Mouse (Mus musculus) frontal cortex, adult 2 months (tissue): ENCODE measurements around the gene Crhbp. TPM values are rescaled to one million over a fixed set of nuclear protein-coding genes. Genes with fewer than 3 reads are reported as not detected.

ENCODE experiments used
- DNase-seq, 2 experiments: peaks; one replicate each; pipeline ENCODE4 v3.0.0; 2022; ENCODE audit warnings: low spot score in 1 of 2; ENCODE audit errors: extremely low spot score in 1 of 2
- polyA plus RNA-seq: library from polyadenylated mRNA; depleted of rRNA; stranded (reverse); fragments of >200 nt; gene quantifications from 2 replicates; pipeline ENCODE4 v1.2.3, GENCODE M21; 2012; rRNA removed

Crhbp gene
- 21.1 and 21.7 TPM in 2 replicates for polyA plus RNA-seq

DNA sequence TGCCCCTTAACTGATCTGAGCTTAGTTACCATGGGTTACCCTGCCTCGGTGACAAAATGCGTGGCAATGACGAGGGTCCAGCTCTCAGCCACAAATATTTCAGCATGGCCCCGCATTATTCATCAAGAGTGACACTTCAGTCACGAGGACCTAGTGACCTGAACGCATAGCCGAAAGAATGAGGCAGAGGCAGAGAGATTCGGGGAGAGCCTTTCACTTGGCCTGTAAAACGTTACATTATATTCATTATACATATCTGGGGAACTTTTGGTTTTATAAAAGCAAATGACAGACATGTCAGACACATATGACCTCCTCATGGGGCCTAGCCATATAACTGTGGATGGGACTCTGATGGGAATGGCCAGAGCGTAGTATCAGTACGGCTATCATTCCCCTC lies at the start of gene Crhbp:
TSS of gene Crhbp (minus strand) at position 101 of the 400 bp plus-strand sequence.
- DNase-seq: no peak

DNA sequence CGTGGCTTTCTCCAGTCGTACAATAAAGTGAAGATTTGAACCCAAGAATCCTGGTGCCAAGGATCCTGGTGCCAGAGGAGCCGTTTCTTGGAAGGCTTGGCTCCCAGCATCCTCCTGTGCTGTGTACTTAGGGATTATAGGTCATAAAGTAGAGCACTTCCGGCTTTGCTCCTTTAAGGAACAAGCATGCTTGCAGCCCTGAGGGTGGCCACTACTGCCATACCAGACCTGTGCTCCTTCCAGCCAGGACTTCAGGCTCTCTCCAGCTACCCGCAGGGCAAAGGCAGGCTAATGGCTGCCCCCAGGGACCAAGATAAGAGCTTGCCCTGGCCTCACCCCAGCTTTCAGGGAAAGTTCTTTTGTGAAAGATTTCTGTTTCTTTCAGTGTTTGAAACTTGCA lies 48.6 kb upstream of the Crhbp start:
- DNase-seq: no peak

DNA sequence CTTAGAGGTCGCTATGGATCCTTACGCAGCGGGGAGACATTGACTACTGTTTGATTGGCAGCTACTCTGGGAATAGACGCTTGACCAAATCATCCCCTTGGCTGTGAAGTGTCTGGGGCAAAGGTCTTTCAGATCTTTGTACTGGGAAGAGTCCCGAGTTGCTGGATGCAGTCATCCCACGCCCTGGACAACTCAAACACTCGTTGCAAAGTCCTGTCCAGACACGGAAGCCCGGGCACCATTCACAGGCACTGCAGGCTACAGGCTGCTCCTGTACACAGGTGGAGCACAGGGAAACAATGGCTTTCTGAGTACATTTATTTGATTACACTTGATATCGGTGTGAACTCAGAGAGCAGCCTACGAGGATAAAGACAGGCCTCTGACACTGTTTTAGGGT lies 46.6 kb upstream of the Crhbp start:
- no peak for DNase-seq

DNA sequence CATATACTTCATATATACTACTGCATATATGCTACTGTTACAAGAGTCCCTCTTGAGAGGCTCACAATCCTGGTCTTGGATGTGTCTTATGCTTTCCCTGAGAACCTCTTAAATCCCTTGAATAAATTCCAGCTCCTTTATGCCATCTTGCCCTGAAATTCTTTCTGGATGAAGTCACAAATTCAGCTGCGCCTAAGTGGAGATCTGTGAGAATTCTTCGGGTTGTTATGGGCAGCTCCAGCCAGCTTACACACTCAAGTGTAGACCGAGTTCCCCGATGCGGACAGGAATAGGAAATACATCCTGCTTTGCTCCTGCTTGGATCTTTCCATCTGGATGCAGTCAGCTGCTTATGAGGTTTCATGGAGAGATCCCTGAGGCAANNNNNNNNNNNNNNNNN lies 39.9 kb upstream of the Crhbp start:
- no peak for DNase-seq

DNA sequence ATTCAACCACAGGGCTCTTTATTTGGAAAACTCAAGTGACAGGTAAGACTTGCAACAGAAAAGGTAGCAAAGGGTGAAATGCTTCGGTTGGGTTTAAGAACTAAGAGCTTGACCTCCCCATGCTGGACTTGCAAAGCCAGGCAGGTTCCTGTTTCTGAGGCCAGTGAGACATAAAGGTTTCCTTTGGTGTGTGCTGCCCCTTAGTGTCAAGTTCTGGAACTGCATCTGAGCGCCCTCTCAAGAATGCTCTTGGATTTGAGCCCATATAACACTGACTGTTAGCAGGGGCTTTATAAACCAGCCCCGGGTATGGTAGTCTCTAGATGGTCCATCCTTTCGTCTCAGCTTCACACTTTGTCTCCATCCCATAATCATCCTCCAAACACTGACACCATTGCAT lies 36.7 kb upstream of the Crhbp start:
- peak; percentile 41 to 94 for DNase-seq

DNA sequence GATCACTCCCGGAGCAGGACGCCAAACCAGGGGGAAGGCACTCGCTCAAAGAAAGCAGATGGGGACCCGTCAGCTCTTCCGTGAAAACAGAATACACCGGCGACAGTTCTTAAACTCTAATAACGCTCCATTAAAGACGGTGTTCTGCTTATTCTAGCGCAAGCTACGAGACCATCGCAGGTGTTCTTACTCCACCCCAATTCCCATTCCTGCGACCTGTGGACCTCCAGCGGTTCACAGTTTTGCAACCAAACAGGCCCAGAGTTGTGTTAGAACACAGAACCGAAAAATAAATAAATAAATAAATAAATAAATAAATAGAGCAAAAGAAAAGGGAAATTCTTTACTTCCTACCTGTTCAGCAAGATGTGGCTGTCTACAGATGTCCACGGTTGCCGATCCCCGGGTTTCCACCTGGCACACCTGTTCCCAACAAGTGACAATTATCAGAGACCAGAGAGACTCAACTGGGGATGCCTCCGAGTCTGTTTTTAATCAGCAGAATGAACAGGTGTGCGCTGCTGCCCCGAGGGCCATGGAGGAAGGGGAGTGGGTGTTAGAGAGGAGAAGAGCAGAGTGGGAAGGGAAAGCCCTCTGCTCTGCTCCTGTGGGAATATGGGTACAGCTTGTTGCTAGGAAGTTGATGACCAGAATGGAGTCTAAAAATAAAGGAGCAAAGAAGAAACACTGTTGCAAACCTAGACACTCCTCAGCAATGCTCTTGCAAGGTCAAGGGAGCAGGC lies 34.1 kb upstream of the Crhbp start, which contains the start of gene S100z:
TSS of gene S100z (minus strand) at position 51 of the 743 bp plus-strand sequence.
- no peak for DNase-seq

DNA sequence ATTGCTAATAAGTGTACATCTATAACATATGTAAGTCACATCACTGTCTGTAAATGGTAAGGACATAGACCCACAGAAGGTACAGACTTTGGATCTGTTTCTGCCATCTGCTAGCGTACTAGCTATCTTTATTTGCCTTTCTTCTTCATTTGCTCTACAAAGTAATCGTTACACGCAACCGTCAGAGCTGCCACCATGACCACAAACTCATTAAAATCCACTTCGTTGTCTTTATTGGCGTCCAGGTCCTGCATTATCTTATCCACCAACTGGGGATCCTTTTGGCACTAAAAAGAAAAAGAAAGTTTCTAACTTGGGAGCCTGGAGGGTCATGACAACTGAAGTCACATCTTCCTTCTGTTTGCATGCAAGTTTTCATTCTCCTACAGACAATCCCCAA lies 32.4 kb upstream of the Crhbp start:
- DNase-seq: no peak

DNA sequence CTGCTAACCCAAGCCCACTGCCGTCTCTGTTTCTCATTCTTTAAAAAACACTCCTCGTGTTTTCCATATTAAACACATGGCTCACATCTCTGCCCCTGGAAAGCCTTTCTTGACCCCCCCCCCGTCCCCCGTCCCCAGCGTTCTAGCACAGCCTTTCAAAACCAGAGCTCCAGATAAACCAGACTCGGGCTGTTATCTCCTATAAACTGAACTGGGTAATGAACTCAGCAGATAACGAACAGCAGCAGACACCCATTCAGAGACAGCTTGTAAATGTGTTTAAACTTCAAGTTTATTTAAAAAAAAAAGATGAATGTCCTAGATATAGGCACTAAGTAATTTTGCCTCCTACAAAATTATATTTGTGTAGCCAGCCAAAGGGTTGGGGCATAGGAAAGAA lies 30.4 kb upstream of the Crhbp start:
- no peak for DNase-seq

DNA sequence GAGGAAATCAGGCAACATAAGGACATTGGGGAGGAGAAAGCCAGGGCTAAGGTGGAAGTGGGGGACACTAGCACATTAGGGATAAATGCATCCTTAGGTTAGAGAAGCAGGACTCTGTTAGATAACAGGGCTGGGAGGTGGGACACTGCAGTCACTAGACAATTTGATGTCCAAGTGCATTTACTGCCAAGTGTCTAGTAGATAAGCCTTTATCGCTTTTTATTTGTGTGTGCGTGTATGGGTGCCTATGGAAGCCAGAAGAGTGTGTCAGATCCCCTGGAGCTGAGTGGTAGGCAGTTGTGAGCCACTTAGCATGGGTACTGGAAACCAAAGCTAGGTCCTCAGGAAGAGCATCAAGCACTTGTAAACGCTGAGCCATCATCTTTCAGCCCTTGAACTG lies 29.6 kb upstream of the Crhbp start:
- DNase-seq: no peak

DNA sequence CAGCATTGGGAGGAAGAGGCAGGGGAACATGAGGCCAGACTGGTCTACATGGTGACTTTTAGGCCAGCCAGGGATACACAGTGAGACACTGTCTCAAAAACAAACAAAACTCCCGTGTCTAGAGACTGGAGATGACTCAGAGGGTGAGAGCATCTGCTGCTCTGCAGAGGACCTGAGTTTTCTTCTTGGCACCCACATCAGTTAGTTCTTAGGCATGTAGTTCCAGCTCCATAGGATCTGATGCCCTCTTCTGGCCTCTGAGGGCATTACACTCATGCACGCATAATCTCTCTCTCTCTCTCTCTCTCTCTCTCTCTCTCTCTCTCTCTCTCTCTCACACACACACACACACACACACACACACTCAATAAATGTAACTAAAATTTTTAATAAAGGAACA lies 26.2 kb upstream of the Crhbp start:
- DNase-seq: no peak

DNA sequence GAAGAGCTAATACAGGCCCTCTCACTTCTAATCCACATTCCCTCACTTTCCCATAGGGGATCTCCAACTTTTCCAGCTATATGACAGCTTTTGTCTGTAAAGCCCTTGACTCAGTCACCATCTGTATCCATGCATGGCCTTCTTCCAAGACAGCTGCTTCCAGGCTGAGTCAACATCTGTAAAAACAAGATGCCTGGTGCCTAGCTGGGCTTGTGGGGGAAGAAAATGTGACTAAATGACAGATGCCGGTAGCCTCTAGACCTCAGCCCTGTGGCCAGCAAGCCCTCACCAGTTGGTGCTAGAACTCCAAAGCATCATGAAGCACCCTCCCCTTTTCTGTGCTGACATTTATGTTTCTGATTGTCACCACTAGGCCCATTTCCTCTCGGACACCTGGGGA lies 6.8 kb upstream of the Crhbp start:
- no peak for DNase-seq

DNA sequence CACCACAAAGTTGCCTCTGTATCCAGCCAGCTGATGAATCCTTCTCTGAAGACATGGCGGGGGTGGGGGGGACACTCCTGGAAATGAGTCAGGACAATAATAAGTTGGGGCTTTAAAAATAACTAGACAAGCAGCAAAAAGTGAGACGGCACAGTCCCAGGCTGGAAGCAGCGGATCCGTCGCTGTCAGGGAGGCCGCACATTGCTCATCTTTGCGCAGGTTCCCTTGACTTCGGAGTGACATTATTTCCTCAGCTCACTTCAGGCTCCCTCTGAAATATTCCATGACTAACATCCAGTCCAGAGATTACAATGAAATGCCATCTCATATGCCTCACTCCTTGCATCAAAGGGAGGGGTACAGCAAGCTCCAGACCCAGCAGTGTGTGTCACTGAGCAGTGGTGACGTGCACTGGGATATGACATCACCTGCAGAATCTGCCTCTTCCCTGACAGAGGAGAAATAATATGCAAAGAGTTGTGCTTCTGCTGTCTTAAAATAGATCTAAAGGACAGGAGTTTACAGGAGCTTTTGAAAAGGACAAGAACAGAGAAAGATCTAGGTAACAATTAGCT lies 6.0 kb upstream of the Crhbp start:
- DNase-seq: no peak

DNA sequence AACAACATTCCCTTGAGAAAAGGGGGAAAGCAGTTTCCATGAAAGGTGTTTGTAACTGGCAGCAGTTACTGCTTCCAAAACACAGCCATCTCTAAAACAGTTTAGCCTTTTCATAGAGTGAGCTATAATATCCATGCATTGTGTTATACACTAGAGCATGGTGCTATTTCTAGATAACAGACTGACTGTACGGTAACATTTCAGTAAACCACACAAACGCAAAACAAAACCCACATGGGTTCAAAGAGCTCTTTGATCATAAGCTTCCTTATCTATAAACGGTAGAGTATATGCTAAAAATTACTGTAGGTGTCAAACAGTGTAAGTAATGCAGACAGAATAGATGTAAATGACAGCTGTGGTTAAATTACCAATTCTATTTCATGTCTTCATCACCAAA lies 5.0 kb upstream of the Crhbp start:
- no peak for DNase-seq

DNA sequence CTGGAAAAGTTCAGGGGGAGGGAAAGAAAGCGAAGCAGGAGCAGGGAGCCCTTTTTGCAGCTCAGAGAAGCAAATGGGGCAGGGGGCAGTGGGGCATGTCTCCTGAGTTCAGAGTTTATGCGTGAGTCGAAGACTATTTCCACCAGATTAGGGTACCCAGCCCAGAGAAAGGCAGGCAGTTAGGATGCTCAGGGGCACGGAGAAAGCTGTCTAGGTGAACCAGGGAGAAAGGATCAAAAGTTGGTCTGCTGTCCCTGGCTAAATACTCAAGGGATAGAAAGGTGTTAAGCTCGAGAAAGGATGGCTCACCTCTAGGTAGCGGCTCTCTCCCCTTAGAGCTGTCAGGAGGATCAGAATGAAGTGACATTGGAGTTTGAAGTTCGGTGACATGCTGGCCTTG lies 433 bp downstream of the Crhbp start:
- no peak for DNase-seq

DNA sequence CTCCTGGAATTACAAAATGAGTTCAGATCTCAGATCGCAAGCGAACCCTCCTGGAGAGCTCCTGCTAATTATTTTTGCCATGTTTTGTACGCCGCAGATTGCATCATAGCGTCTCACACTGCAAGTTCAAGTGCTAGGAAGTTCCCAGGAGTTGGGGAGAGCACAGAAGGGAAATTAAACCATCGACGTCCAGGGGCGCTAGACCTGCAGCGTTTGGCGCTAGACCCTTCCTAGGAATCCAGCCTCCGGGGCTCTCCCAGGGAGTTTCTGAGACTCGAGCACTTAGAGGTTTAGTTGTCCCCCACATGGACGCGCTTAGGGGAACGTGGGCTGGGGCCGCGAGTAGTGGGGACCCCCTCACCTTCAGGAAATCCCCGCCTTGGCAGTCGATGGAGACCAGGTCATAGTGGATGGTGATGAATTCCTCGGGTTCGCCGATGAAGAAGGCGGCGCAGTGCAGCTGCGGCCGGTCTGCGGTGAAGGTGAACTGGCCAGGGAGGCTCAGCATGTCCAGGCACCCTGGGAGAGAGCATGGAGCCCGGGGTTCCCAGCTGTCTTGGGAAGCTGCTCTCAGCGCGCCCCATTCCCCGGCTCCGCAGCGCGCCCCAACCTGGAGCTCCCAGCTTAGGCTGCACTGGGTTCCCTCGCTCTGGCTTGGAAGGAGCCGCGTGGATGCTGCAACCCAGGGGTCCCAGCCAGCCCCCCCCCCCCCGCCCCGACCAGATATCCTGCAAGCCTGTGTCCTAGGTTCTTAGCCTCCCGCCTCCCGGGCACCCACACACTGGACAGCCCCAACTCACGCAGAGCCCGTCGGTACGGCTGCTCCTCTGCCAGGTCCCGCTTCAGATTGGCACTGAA lies 1.1 kb downstream of the Crhbp start:
- DNase-seq: no peak

DNA sequence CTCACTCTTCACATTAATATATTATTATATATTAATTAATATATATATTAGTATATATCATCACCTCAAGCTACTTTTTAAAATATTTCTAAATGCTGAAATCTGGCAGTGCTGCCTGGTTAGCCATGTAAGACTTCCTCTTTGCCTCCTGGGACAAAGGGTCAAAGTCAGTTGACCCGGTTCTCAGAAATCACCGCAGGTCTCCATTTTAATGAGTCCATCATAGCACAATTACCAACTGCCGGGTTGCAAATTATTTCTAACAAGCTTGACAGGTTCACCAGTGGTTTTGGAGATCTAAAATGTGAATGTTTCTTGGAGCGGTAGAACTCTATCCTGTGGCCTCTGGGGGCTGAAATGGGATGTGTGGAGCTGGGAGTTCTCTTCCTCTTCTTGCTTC lies 1.8 kb downstream of the Crhbp start:
- no peak for DNase-seq

DNA sequence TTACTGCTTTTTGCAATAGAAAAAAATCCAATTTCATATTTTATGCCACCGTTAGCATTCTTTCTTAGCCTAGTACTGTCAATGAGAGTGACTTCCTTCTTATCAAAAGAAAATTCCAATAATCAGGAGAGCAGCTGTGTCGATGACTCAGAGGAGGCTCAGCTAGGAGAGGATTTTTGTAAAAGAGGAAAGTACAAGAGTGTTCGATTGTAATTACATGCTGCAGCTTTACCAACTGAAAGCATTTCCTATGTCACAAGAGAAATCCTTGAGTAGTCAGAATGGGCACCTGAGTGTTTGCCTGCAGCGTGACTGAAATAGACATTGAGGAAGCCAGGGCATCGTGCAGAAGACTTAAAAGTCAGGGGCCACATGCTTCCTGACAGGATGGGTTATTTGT lies 5.2 kb downstream of the Crhbp start:
- DNase-seq: peak in 1 of 2 experiments; percentile 24

DNA sequence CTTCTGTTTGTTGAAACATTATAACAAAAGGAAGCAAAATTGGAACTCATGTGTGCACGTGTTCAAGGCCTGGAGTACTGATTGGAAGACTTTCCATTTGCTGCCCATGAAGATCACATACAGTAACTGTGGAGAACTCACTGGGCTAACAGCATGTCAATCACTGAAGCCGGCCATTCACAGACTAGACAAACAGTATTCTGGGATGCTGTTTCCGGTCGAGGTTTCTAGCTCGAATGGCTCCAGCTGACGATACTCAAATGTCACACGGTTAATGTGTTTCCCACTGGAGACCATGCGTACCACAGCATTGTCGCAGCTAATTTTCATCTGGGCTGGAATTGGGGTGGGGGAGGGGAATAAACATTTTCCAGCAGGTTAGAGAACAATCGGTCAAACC lies 13.0 kb downstream of the Crhbp start:
- no peak for DNase-seq

DNA sequence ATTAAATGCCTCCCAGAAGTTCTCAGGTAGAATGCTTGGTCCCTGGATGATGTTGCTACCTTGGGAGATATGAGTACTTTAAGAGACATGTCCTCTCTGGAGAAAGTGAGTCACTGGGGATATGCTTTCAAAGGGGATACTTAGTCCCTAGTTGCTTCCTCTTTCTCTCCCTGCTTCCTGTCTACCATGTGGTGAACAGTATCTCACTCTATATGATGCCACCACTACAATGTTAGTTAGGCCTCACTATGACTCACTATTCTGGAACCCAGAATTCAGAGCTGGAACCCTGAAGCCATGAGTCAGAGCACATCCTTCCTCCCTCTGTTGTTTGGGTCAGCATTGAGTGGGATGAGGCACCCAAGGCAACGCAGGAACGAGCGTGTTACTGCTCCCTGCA lies 17.2 kb downstream of the Crhbp start:
- DNase-seq: no peak

DNA sequence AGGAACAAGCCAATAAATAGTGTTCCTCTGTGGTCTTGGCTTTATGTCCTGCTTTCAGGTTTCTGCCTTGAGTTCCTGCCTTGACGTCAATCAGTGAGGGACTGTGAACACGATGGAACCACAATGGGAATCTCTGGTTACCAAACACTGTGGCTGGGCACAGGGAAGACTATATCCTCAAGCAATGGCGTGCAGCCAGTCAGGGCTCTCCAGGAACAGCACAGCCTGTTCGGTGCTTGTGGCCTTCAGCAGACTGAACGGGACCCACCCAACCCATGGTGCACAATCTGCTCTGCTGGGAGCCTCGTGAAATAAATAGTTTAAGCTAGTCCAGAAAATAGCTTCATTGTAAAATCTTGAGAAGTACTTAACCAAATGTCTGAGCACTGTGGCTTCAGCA lies 18.3 kb downstream of the Crhbp start:
- no peak for DNase-seq

DNA sequence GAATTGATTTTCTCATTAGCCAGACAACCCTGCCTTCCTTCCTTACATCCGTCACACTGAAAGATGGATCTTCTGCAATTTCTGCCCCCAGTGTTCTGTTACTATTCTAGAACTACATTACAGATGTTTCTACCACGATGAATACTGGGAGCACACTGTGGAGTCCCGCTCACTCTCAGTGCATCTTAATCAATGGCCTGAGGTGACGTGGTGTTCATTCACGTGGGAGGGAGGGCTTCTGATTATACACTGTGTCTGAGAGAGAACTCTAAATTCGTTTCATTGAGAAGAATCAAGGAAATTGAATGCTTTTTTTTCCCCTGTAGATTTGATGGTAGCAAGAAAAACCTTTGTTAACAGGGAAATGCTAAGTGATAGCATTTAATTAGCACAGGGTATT lies 19.2 kb downstream of the Crhbp start:
- DNase-seq: no peak

DNA sequence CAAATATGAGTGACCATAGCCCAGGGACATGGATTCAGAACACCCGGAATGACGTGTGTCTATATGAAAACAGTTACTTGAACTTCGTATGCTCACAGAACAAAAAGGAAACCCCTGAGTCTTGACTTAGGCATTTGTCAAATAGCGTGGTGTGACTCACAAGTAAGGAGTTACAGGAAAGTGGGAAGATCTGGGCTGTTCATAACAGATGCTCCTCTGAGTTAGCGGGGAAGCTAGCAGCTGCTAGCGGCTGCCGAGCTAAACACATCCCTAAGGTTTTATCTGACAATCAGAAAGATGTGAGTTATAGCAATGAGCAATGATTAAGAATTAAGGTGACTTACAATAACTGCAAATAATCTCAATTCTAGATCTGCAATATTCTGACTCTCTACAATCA lies 19.8 kb downstream of the Crhbp start:
- peak; percentile 9 to 56 for DNase-seq
